Mouse (Mus musculus): ENCODE results near the gene Plscr3.

Gene Plscr3

DNA sequence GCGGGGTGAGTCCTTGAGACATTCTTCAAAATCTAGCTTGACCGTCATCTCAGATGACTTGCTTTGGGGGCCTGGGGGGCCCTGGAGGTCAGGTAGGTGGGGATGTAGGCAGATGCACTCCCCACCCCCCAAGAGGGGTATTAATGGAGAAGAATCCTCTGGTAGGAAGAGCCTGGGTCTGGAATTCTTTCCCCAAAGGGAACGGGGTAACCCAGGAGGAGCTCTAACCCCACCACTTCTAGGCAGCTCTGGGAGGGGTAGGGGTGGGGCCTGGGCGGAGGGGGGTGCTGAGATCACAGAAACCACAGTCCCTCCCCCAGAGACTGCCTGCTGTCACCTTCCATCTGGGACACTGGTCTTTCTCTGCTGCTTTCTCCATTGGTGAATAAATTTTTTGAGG, 49.1 kb downstream of the Plscr3 start, which contains the start of gene Acap1:
Gene Acap1 (minus strand): TSS at position 249 of the 400 bp plus-strand sequence.
- DNase-seq (ENCODE audit: low read depth): peak; percentile 78

DNA sequence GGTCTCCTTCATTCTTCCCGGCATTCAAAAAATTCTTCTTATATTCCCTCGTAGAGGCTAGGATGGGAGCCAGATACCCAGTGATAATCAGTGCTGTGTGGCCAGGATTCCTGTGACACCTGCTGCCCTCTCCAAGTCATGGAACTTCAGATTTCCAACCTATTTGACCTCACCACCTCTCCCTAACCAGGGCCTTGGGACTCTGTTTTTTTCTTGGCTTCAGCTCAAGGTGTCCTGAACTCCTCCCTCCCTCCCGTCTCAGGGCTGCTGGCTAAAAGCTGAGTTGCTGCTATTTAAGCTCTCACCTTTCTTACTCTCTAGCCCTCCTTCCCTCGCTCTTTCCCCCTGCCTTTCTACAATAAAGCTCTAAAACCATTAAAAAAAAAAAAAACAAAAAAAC, 53.7 kb downstream of the Plscr3 start:
- DNase-seq (ENCODE audit: low read depth): no peak

DNA sequence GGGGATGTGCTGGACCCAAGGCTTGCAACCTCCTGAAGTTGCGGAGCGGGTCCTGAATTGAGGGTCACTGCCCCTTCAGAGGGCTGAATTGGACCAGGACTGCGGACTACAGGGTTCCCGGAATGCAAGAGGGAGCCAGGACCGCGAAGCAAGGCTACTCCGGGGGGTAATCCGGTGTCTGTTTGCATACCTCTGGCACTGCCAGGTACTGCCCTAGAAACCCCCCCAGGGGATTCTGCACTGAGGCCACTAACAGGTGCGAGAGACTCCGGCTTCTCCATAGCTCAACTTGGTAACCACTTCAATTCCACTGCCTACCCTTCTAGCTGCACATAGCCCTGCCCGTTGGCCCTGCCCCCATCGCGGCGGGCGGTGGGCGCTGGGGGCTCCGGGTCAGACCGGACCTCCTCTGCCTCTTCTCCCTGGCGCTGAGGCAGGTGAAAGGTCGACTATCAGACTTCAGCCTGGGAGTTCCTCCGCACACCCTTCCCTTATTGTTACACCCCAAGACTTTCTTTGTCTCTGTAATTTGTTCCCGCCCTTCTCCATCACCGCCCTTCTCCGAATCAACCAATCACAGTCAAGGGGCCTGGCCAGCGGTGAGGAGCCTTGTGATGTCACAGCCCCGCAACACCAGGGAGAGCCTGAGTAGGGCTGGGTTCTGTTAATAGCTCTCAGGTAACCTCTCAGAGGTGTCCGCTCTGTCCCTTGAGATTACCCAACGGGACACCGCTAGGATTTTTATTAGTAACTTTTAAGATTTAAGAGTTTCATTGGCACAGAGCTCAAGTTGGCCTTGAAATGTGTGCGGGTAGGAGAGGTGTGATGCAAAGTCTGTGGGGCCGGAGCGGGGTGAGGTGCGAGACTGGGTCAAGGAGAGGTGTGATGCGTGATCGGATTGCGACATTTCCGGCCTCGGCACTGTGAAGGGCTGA, 54.6 kb downstream of the Plscr3 start, which contains the start of the genes 2810408A11Rik and Neurl4:
Gene 2810408A11Rik (minus strand): TSS at position 517 of the 935 bp plus-strand sequence.
Gene Neurl4 (plus strand): TSS at position 602 of the 935 bp plus-strand sequence.
- DNase-seq (ENCODE audit: low read depth): peak; percentile 95

GRCm38 (mm10) chr11:69901406-69901846, 55.2 kb downstream of the Plscr3 start:
- peak; percentile 93 for DNase-seq (ENCODE audit: low read depth)
